Mouse (Mus musculus) left cerebral cortex, adult 18-20 months (tissue): ENCODE results near the gene Vldlr. TPM values are rescaled to one million over a fixed set of nuclear protein-coding genes. Genes with fewer than 3 reads are reported as not detected.
A peak's percentile ranks its signal among the peaks of the same experiment; 100 is the strongest.

Experiments used
- DNase-seq, 2 experiments: peaks; one replicate each; pipeline ENCODE4 v3.0.0; 2021 to 2022; ENCODE audit warnings: low spot score in 2 of 2, mixed read lengths in 1 of 2
- long read RNA-seq, 2 experiments: library from polyadenylated mRNA; stranded (forward); transcript quantifications; one replicate each; pipeline ENCODE4 v2.0.0; 2021
- total RNA-seq, 2 experiments: library from RNA; stranded (reverse); gene quantifications; 2 replicates each; pipeline ENCODE4 v1.2.3; 2021

The Vldlr gene
- 10 to 100 TPM; 51.2 to 54.7 TPM for total RNA-seq
- long read RNA-seq, experiment 1, transcript Vldlr-202 (17 exons, 3,260 nt) = major isoform, 5 of 24 reads
- long read RNA-seq, experiment 1, partial matches to known transcripts = 14 of 24 reads
- long read RNA-seq, experiment 1, other reads (novel, unspliced or antisense) = 3 of 24 reads
- long read RNA-seq, experiment 2, full-length matches to known transcripts = 3 of 13 reads
- long read RNA-seq, experiment 2, partial matches to known transcripts = 3 of 13 reads
- long read RNA-seq, experiment 2, other reads (novel, unspliced or antisense) = 7 of 13 reads

DNA sequence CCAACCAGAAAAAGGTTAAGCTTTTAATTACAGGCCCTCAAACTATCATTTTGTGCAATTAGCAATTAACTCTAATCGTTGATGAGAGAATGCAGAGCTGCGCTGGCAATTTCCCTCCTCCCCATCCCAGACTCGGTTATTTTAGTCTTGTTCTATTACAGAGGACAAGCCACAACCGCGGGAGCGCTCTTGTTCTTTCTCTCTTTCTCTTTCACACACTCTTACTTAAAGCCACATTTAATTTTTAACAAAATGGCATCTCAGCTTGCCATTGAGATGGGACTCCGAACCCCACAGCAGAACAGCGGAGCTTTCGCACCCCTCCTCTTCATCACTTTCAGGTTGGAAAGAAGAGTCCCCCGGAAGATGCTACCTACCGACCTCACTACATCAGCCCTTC is at the start of gene Vldlr:
Gene Vldlr, plus strand, starts transcription at position 167 of the 400 bp plus-strand sequence.
- DNase-seq = peak; percentile 23

- DNase-seq = no peak
Measured at GRCm38 (mm10) chr19:27167601-27168319, 48.5 kb upstream of the Vldlr start.

- no peak for DNase-seq
Measured at GRCm38 (mm10) chr19:27173836-27174235, 42.4 kb upstream of the Vldlr start.

GRCm38 (mm10) chr19:27175617-27176016 is 40.7 kb upstream of the Vldlr start:
- no peak for DNase-seq

GRCm38 (mm10) chr19:27176558-27176957 is 39.7 kb upstream of the Vldlr start:
- no peak for DNase-seq

- DNase-seq = no peak
Measured at GRCm38 (mm10) chr19:27178195-27178807, 38.0 kb upstream of the Vldlr start.

- DNase-seq = peak; percentile 4 to 5
Measured at GRCm38 (mm10) chr19:27180351-27181122, 35.7 kb upstream of the Vldlr start.

GRCm38 (mm10) chr19:27183511-27183910 is 32.8 kb upstream of the Vldlr start:
- DNase-seq = no peak

- DNase-seq = peak in 1 of 2 experiments; percentile 5
Measured at GRCm38 (mm10) chr19:27203711-27204238, 12.5 kb upstream of the Vldlr start.

DNA sequence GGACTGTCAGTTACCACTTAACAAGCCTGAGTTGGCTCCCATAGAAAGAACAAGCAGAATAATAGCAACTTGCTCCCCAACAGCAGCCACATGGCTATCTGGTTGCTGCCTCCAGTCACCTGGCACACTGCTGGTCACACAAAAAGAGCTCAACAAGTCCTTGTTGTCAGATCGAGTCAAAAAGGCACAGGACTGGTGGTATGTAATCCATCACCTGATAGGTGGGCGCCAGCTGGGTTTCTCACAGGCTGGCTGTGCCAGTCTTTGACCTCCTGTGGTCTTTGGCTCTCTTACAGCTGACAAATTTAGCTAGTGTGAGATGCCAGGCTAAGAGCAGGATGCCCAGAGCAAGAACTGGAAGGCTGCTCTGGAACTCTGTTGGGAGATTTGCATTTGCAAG is 5.3 kb upstream of the Vldlr start:
- no peak for DNase-seq

GRCm38 (mm10) chr19:27215596-27215995 is 688 bp upstream of the Vldlr start:
- DNase-seq = no peak

- DNase-seq = peak; percentile 53 to 73
Measured at GRCm38 (mm10) chr19:27216767-27217403, 601 bp downstream of the Vldlr start.

DNA sequence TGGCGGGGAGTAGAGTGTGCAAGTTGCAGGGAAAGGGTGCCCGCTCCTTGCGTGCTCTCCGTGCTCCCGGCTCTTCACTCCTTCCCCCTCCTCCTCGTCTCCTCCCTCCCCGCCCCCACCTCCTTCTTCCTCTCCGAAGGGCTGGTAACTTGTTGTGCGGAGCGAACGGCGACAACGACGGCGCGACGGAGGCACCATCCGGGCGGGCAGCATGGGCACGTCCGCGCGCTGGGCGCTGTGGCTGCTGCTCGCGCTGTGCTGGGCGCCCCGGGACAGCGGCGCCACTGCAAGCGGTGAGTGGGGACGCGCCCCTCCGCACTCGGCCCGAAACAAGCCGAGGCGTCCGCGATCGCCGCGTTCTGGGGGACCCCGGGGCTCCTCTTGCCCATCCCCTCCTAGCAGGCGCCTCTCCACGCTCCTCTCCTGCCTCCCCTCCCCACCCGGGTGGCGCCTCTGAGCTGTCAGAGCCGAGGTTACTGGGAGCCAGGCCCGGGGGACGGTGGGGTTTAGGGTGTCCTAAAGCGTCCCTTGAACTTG is 1.2 kb downstream of the Vldlr start:
- peak; percentile 63 to 72 for DNase-seq

GRCm38 (mm10) chr19:27217941-27218411 is 1.7 kb downstream of the Vldlr start:
- DNase-seq = peak; percentile 53 to 60

DNA sequence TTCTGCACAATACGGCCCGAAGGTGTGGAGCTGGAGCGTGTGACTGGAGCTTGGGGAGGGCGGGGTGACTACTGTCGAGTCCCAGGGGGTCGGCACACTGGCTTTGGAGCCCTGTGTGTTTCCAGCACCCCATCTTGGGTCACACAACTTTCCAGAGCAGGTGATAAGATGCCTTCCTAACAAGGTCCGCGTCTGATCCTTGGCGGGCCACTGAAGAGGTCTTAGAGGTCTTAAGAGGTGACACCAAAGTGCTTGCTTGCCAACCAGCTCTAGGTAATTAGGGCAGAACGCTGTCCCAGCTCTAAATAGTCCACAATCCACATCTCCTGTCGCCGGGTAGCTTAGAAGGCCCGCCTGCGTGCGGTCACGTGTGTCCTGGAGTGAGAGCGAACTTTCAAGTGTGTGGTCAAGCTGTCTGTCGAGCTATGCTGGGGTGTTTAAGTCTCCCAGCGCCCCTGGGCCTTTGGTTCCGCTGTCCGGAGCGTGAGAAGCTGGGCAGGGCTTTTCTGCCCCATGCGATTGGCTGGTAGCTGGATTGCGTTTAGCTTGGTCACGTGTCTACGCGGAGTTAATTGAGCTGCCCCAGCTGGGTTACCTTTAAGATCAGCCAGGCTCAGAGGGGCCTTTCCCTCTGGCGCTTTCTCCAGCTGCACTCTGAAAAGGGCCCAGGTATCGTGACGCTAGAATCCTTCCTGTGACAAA is 2.4 kb downstream of the Vldlr start:
- DNase-seq = peak; percentile 48 to 51

GRCm38 (mm10) chr19:27219586-27219985 is 3.3 kb downstream of the Vldlr start:
- DNase-seq = no peak

- DNase-seq = no peak
Measured at GRCm38 (mm10) chr19:27223046-27223445, 6.8 kb downstream of the Vldlr start.

GRCm38 (mm10) chr19:27224356-27224755 is 8.1 kb downstream of the Vldlr start:
- DNase-seq = no peak

DNA sequence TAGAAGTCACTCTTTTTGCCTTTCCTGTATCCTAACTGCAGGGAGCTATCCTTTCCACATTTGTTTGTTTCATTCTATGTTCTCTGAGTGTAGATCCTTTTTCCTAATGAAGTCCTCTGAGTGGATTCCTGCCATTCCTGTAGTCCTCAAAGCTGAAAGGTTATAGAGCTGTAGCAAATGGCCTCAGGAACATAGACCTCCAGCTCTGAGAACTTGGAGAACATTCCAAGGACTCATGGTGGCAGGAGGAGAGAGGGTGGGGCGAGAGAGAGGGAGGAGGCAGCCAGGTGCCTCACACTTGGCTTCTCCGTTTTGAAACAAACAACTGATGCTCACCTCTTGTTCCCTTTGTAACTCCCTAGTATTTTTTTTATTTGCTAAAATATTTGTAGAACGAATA is 10.3 kb downstream of the Vldlr start:
- no peak for DNase-seq

GRCm38 (mm10) chr19:27227131-27227530 is 10.8 kb downstream of the Vldlr start:
- DNase-seq = peak; percentile 25 to 27
